Mouse (Mus musculus) kidney, adult 2 months (tissue): ENCODE data around the gene Galns. TPM values are rescaled to one million over a fixed set of nuclear protein-coding genes. Genes with fewer than 3 reads are reported as not detected.

Source experiments
- DNase-seq: peaks from one replicate; pipeline ENCODE4 v3.0.0; 2021
- H3K27ac ChIP-seq: fragments of 200-500 bp; 2 replicates; pipeline ENCODE4 v1.5.1; 2012; ENCODE audit warnings: low read depth, low read length, control low read depth, inconsistent platforms; ENCODE audit not compliant: insufficient read depth
- H3K27me3 ChIP-seq: fragments of 200-500 bp; replicated peaks from 2 replicates; pipeline ENCODE4 v1.6.1; 2012; ENCODE audit warnings: mild to moderate bottlenecking, moderate library complexity, low read length, inconsistent platforms; ENCODE audit not compliant: control insufficient read depth, insufficient read depth
- H3K36me3 ChIP-seq: fragments of 200-500 bp; 2 replicates; pipeline ENCODE4 v1.6.1; 2012; ENCODE audit warnings: mild to moderate bottlenecking, moderate library complexity, low read length, inconsistent platforms; ENCODE audit not compliant: control insufficient read depth, insufficient read depth
- H3K4me1 ChIP-seq: fragments of 200-500 bp; 2 replicates; pipeline ENCODE4 v1.6.1; 2011; ENCODE audit warnings: low read length; ENCODE audit not compliant: control insufficient read depth, insufficient read depth
- H3K4me3 ChIP-seq: fragments of 200-500 bp; 2 replicates; pipeline ENCODE4 v1.5.1; 2011; ENCODE audit warnings: mild to moderate bottlenecking, low read depth, low read length, control low read depth; ENCODE audit not compliant: insufficient read depth
- CTCF ChIP-seq: fragments of 200-500 bp; conservative IDR thresholded peaks from 2 replicates; pipeline ENCODE4 v1.5.1; 2011; ENCODE audit warnings: low read depth, mild to moderate bottlenecking, control low read depth, low read length, moderate library complexity, mixed read lengths; ENCODE audit not compliant: insufficient read depth, insufficient read length
- POLR2A ChIP-seq: fragments of 200-500 bp; IDR thresholded peaks from one replicate; pipeline ENCODE4 v1.6.1; 2011; ENCODE audit warnings: low read depth, low read length, control low read depth
- WGBS: fragments of 180-500 bp; shearing (Covaris S2); methylation state at CpG from one replicate; pipeline ENCODE4 v1.1.7; 2018; 5-methylcytosine and 5-hydroxymethylcytosine counted together
- polyA plus RNA-seq: library from polyadenylated mRNA; depleted of rRNA; stranded (reverse); fragments of >200 nt; gene quantifications from 2 replicates; pipeline ENCODE4 v1.2.3, GENCODE M21; 2012; rRNA removed

The Galns gene
- polyA plus RNA-seq, 1 experiment: 36.2 TPM

- Histone ChIP-seq H3K27me3 (no peaks in the 10 kb centered on the region), H3K27ac (no peak overlapping the region), H3K4me1 (peaks cover 22% of the 10 kb centered on the region), H3K4me3 (no peak overlapping the region), H3K36me3 (no peaks in the 10 kb centered on the region)
- TF ChIP-seq POLR2A (no peak), CTCF (no peak)
- WGBS: 79% methylated on average over 2 of the region's 2 CpGs
- DNase-seq: no peak
Measured at GRCm38 (mm10) chr8:122537812-122538211, 73.5 kb downstream of the Galns start.

GRCm38 (mm10) chr8:122537033-122537432 is 74.2 kb downstream of the Galns start:
- no peaks in the 10 kb centered on the region for H3K27me3 ChIP-seq
- DNase-seq: peak; percentile 74
- 32% methylated on average over 6 of the region's 6 CpGs for WGBS
- no peak overlapping the region for H3K4me3 ChIP-seq
- peak overlapping the region; percentile 53 for H3K27ac ChIP-seq
- H3K4me1 ChIP-seq: peaks cover 25% of the 10 kb centered on the region
- H3K36me3 ChIP-seq: no peaks in the 10 kb centered on the region
- TF ChIP-seq CTCF (no peak), POLR2A (no peak)

GRCm38 (mm10) chr8:122531312-122531711 is 80.0 kb downstream of the Galns start:
- H3K4me1 ChIP-seq: peaks cover 39% of the 10 kb centered on the region
- DNase-seq: no peak
- no peak for TF ChIP-seq POLR2A
- no peak for TF ChIP-seq CTCF
- H3K4me3 ChIP-seq: no peak overlapping the region
- H3K36me3 ChIP-seq: no peaks in the 10 kb centered on the region
- H3K27me3 ChIP-seq: no peaks in the 10 kb centered on the region
- WGBS: 67% methylated on average over 8 of the region's 8 CpGs
- no peak overlapping the region for H3K27ac ChIP-seq

- Histone ChIP-seq H3K4me3 (no peak overlapping the region), H3K27ac (peak overlapping the region; percentile 46), H3K4me1 (peaks cover 61% of the 10 kb centered on the region), H3K27me3 (no peaks in the 10 kb centered on the region), H3K36me3 (no peaks in the 10 kb centered on the region)
- DNase-seq: peak; percentile 94
- WGBS: 58% methylated on average over 4 of the region's 4 CpGs
- TF ChIP-seq CTCF (no peak), POLR2A (no peak)
Measured at GRCm38 (mm10) chr8:122529159-122529558, 82.1 kb downstream of the Galns start.

Other genes starting within 250 kb of the Galns start
- gene Zc3h18, start 234.9 kb downstream of the Galns start, polyA plus RNA-seq: 23.3 and 24.1 TPM in 2 replicates
- 0.11 TPM in 1 of 2 replicates, not detected in the other for gene Il17c, start 189.4 kb downstream of the Galns start, polyA plus RNA-seq
- gene Cyba, start 178.5 kb downstream of the Galns start, polyA plus RNA-seq: 1,266 and 1,342 TPM in 2 replicates
- 68.7 and 77.3 TPM in 2 replicates for gene Mvd, start 168.0 kb downstream of the Galns start, polyA plus RNA-seq
- gene Snai3, start 150.7 kb downstream of the Galns start, polyA plus RNA-seq: 1.6 and 1.7 TPM in 2 replicates
- gene Rnf166, start 135.4 kb downstream of the Galns start, polyA plus RNA-seq: 64.4 and 64.5 TPM in 2 replicates
- 16.8 and 21.1 TPM in 2 replicates for gene Ctu2, start 135.3 kb downstream of the Galns start, polyA plus RNA-seq
- 102 and 121 TPM in 2 replicates for gene Piezo1, start 60.1 kb downstream of the Galns start, polyA plus RNA-seq
- 7.1 and 8.6 TPM in 2 replicates for gene Cdt1, start 43.4 kb downstream of the Galns start, polyA plus RNA-seq
- 177 and 190 TPM in 2 replicates for gene Aprt, start 34.6 kb downstream of the Galns start, polyA plus RNA-seq
- gene Trappc2l, start 177 bp upstream of the Galns start, polyA plus RNA-seq: 258 and 302 TPM in 2 replicates
- 0.11 TPM in 2 replicates for gene Pabpn1l, start 11.3 kb upstream of the Galns start, polyA plus RNA-seq
- 5.5 and 6.7 TPM in 2 replicates for gene Cbfa2t3, start 87.6 kb upstream of the Galns start, polyA plus RNA-seq
- 73.9 and 74.9 TPM in 2 replicates for gene Acsf3, start 164.0 kb upstream of the Galns start, polyA plus RNA-seq
- 0.11 TPM in 1 of 2 replicates, not detected in the other for gene Cdh15, start 236.5 kb upstream of the Galns start, polyA plus RNA-seq